Comparison of ENCODE assay signal across 8 mouse cellular contexts in the genomic region with DNA sequence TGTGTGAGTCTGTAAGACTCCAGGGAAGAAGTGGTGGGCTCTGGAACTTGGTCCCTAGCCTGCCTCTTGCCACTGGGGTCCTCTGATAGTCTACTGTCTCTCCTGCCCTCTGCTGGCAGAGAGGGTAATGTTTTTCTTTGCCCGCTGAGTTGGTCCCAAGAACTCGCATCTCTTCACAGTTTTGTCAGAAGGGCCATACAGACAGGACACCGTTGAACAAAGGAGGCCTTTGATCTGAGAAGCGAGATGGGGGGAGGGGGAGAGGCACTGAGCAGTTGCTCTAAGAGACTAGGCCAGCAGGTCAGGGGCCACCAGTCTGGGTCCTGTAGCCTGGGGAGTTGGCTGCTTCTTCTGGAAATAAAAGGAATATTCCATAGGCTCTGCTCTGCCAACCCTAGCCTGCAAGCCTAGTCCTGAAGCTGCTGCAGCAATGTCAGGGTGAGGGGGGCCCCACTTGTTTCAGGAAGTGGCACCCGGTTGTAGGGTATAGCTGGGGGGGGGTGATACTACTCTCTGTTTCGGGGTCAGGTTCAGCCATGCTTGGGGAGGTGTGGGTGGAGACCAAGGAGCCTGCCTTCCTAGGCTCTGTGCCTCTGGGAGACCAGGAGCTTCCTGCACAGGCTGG. TPM values are rescaled to one million over a fixed set of nuclear protein-coding genes. Genes with fewer than 3 reads are reported as not detected.
DNase-seq lines count a peak whose midpoint lies in the region; TF ChIP-seq lines count a peak whose summit lies in the region.
"Had no signal": no experiment of that assay in that cellular context is flagged by ENCODE, and none has a peak within 500 bp of the region (broad histone marks: within the 10 kb centered on the region; RNA-seq: fewer than 3 reads in every experiment).

No protein-coding gene starts in this region.

- H3K27ac ChIP-seq in kidney, adult 2 months (ENCODE audit: insufficient read depth, low read depth, low read length): no peak overlapping the region
- H3K27ac ChIP-seq: embryonic facial prominence, embryonic 12.5 days had no signal

- 42% methylated on average over 6 of the region's 6 CpGs for WGBS in kidney, adult 2 months

- TF ChIP-seq POLR2A in kidney, adult 2 months (IDR thresholded peaks at IDR 0.05; ENCODE audit: low read depth, low read length): no peak

- H3K4me3 ChIP-seq in kidney, adult 2 months (ENCODE audit: insufficient read depth, low read depth, low read length): no peak overlapping the region
- H3K4me3 ChIP-seq in E14TG2a.4 (replicated peaks; ENCODE audit: low read length): no peak overlapping the region; the same call in 1 of the 2 replicates
- H3K4me3 ChIP-seq: embryonic facial prominence, embryonic 12.5 days had no signal

- peaks cover 16% of the 10 kb centered on the region; the same call in 1 of the 2 replicates for H3K4me1 ChIP-seq in kidney, adult 2 months (ENCODE audit: control insufficient read depth, insufficient read depth, low read length)
- H3K4me1 ChIP-seq in E14TG2a.4 (replicated peaks; ENCODE audit: low read depth, low read length): peaks cover 94% of the 10 kb centered on the region

- H3K9me3 ChIP-seq in E14TG2a.4 (ENCODE audit: low read length): no peaks in the 10 kb centered on the region
- H3K9me3 ChIP-seq: embryonic facial prominence, embryonic 12.5 days had no signal

- H3K27me3 ChIP-seq in kidney, adult 2 months (replicated peaks; ENCODE audit: control insufficient read depth, insufficient read depth, low read length): no peaks in the 10 kb centered on the region
- H3K27me3 ChIP-seq in E14TG2a.4 (ENCODE audit: insufficient read depth, low read length): peaks cover 10% of the 10 kb centered on the region; the same call in 1 of the 2 replicates

- H3K36me3 ChIP-seq in kidney, adult 2 months (ENCODE audit: control insufficient read depth, insufficient read depth, low read length): no peaks in the 10 kb centered on the region
- peaks cover 55% of the 10 kb centered on the region for H3K36me3 ChIP-seq in E14TG2a.4 (ENCODE audit: insufficient read depth, low read length)

- peak; percentile 60 for TF ChIP-seq CTCF in kidney, adult 2 months (conservative IDR thresholded peaks at IDR 0.05; ENCODE audit: insufficient read depth, insufficient read length, low read depth, low read length)
- TF ChIP-seq CTCF in E14TG2a.4 (conservative IDR thresholded peaks at IDR 0.05; ENCODE audit: low read length): peak; percentile 45

- peak; percentile 44 for DNase-seq in kidney, adult 2 months
- no peak for DNase-seq in kidney, adult 11 months
- peak; percentile 42 for DNase-seq in R1 (ENCODE audit: low read depth, low spot score)
- DNase-seq in kidney, postnatal 14 days: peak; percentile 43
- DNase-seq in retina, embryonic 14.5 days (ENCODE audit: low spot score): peak; percentile 78
- no peak for DNase-seq in urinary bladder, adult 2 months (ENCODE audit: low spot score)

RNA-seq across cellular contexts. Expression of gene Kctd17, which starts 6.6 kb away (rescaled TPM):
- 163 and 184 TPM in 2 replicates for polyA plus RNA-seq in kidney, adult 2 months (2012; rRNA removed)
- polyA plus RNA-seq in urinary bladder, adult 2 months (2012; rRNA removed): 121 and 128 TPM in 2 replicates

RNA-seq across cellular contexts. Expression of gene Mpst, which starts 28.8 kb away (rescaled TPM):
- 270 and 419 TPM in 2 replicates for polyA plus RNA-seq in kidney, adult 2 months (2012; rRNA removed)
- 80.2 and 82.5 TPM in 2 replicates for polyA plus RNA-seq in urinary bladder, adult 2 months (2012; rRNA removed)

RNA-seq across cellular contexts. Expression of gene Tst, which starts 29.3 kb away (rescaled TPM):
- 151 and 161 TPM in 2 replicates for polyA plus RNA-seq in kidney, adult 2 months (2012; rRNA removed)
- polyA plus RNA-seq in urinary bladder, adult 2 months (2012; rRNA removed): 31.3 and 37.1 TPM in 2 replicates

RNA-seq across cellular contexts. Expression of gene Tmprss6, which starts 33.4 kb away (rescaled TPM):
- 2.7 and 5.7 TPM in 2 replicates for polyA plus RNA-seq in kidney, adult 2 months (2012; rRNA removed)
- 0.56 and 0.91 TPM in 2 replicates for polyA plus RNA-seq in urinary bladder, adult 2 months (2012; rRNA removed)

RNA-seq across cellular contexts. Expression of gene Tex33, which starts 39.3 kb away (rescaled TPM):
- polyA plus RNA-seq in kidney, adult 2 months (2012; rRNA removed): 0.41 and 0.48 TPM in 2 replicates
- 0.07 TPM in 1 of 2 replicates, not detected in the other for polyA plus RNA-seq in urinary bladder, adult 2 months (2012; rRNA removed)
- polyA plus RNA-seq: embryonic facial prominence, embryonic 12.5 days had no signal

Comparison
In these comparisons a context has a peak if more than half of its experiments do, and no peak if none do; other contexts are left out.
1. DNase-seq: peak in kidney, adult 2 months (single experiment), R1 (single experiment), kidney, postnatal 14 days (single experiment) and retina, embryonic 14.5 days (single experiment); none in kidney, adult 11 months (single experiment) and urinary bladder, adult 2 months (single experiment).